Mouse (Mus musculus): ENCODE results near the gene Clybl. TPM values are rescaled to one million over a fixed set of nuclear protein-coding genes. Genes with fewer than 3 reads are reported as not detected.

Clybl gene
- polyA plus RNA-seq, 1 experiment, result 1.0 TPM

- TF ChIP-seq GATA1 (IDR thresholded peaks at IDR 0.05; ENCODE audit: low read length) (no peak), TAL1 (IDR thresholded peaks at IDR 0.05; ENCODE audit: low read length) (no peak)
- no peaks in the 10 kb centered on the region for H3K9me3 ChIP-seq (ENCODE audit: control insufficient read depth, low read length)
- H3K36me3 ChIP-seq (ENCODE audit: control insufficient read depth), result no peaks in the 10 kb centered on the region
- no peak overlapping the region for H3K4me3 ChIP-seq (replicated peaks)
- no peaks in the 10 kb centered on the region; the same call in 1 of the 2 replicates for H3K27me3 ChIP-seq (ENCODE audit: control insufficient read depth)
- no peaks in the 10 kb centered on the region; the same call in 1 of the 2 replicates for H3K4me1 ChIP-seq (ENCODE audit: control insufficient read depth)
Measured at GRCm38 (mm10) chr14:122168912-122169311, 12.6 kb upstream of the Clybl start.

- Histone ChIP-seq H3K9me3 (ENCODE audit: control insufficient read depth, low read length) (no peaks in the 10 kb centered on the region), H3K4me1 (ENCODE audit: control insufficient read depth) (no peaks in the 10 kb centered on the region; the same call in 1 of the 2 replicates), H3K4me3 (replicated peaks) (no peak overlapping the region), H3K27me3 (ENCODE audit: control insufficient read depth) (no peaks in the 10 kb centered on the region; the same call in 1 of the 2 replicates), H3K36me3 (ENCODE audit: control insufficient read depth) (no peaks in the 10 kb centered on the region)
- TF ChIP-seq TAL1 (IDR thresholded peaks at IDR 0.05; ENCODE audit: low read length) (no peak), GATA1 (IDR thresholded peaks at IDR 0.05; ENCODE audit: low read length) (no peak)
Measured at GRCm38 (mm10) chr14:122170202-122170781, 11.2 kb upstream of the Clybl start.

- Histone ChIP-seq H3K4me1 (ENCODE audit: control insufficient read depth) (no peaks in the 10 kb centered on the region; the same call in 1 of the 2 replicates), H3K36me3 (ENCODE audit: control insufficient read depth) (no peaks in the 10 kb centered on the region), H3K9me3 (ENCODE audit: control insufficient read depth, low read length) (no peaks in the 10 kb centered on the region), H3K4me3 (replicated peaks) (no peak overlapping the region), H3K27me3 (ENCODE audit: control insufficient read depth) (no peaks in the 10 kb centered on the region; the same call in 1 of the 2 replicates)
- no peak for TF ChIP-seq TAL1 (IDR thresholded peaks at IDR 0.05; ENCODE audit: low read length)
- no peak for TF ChIP-seq GATA1 (IDR thresholded peaks at IDR 0.05; ENCODE audit: low read length)
Measured at GRCm38 (mm10) chr14:122171031-122171430, 10.5 kb upstream of the Clybl start.

- Histone ChIP-seq H3K36me3 (ENCODE audit: control insufficient read depth) (no peaks in the 10 kb centered on the region), H3K9me3 (ENCODE audit: control insufficient read depth, low read length) (no peaks in the 10 kb centered on the region), H3K4me1 (ENCODE audit: control insufficient read depth) (peaks cover 12% of the 10 kb centered on the region), H3K4me3 (replicated peaks) (no peak overlapping the region), H3K27me3 (ENCODE audit: control insufficient read depth) (no peaks in the 10 kb centered on the region)
- TF ChIP-seq GATA1 (IDR thresholded peaks at IDR 0.05; ENCODE audit: low read length), result no peak
- TF ChIP-seq TAL1 (IDR thresholded peaks at IDR 0.05; ENCODE audit: low read length), result no peak
Measured at GRCm38 (mm10) chr14:122176263-122176798, 5.2 kb upstream of the Clybl start.

- Histone ChIP-seq H3K9me3 (ENCODE audit: control insufficient read depth, low read length) (no peaks in the 10 kb centered on the region), H3K36me3 (ENCODE audit: control insufficient read depth) (no peaks in the 10 kb centered on the region; the same call in 1 of the 2 replicates), H3K27me3 (ENCODE audit: control insufficient read depth) (no peaks in the 10 kb centered on the region), H3K4me3 (replicated peaks) (no peak overlapping the region), H3K4me1 (ENCODE audit: control insufficient read depth) (peaks cover 41% of the 10 kb centered on the region)
- TF ChIP-seq GATA1 (IDR thresholded peaks at IDR 0.05; ENCODE audit: low read length) (no peak), TAL1 (IDR thresholded peaks at IDR 0.05; ENCODE audit: low read length) (no peak)
Measured at GRCm38 (mm10) chr14:122179262-122179661, 2.2 kb upstream of the Clybl start.

GRCm38 (mm10) chr14:122181815-122182157, 282 bp downstream of the Clybl start:
- TF ChIP-seq TAL1 (IDR thresholded peaks at IDR 0.05; ENCODE audit: low read length) (no peak), GATA1 (IDR thresholded peaks at IDR 0.05; ENCODE audit: low read length) (no peak)
- Histone ChIP-seq H3K36me3 (ENCODE audit: control insufficient read depth) (no peaks in the 10 kb centered on the region; the same call in 1 of the 2 replicates), H3K4me3 (replicated peaks) (peak overlapping the region; percentile 90), H3K27me3 (ENCODE audit: control insufficient read depth) (no peaks in the 10 kb centered on the region), H3K4me1 (ENCODE audit: control insufficient read depth) (peaks cover 49% of the 10 kb centered on the region), H3K9me3 (ENCODE audit: control insufficient read depth, low read length) (no peaks in the 10 kb centered on the region)

- Histone ChIP-seq H3K4me1 (ENCODE audit: control insufficient read depth) (peaks cover 49% of the 10 kb centered on the region), H3K36me3 (ENCODE audit: control insufficient read depth) (no peaks in the 10 kb centered on the region; the same call in 1 of the 2 replicates), H3K4me3 (replicated peaks) (peak overlapping the region; percentile 90), H3K9me3 (ENCODE audit: control insufficient read depth, low read length) (no peaks in the 10 kb centered on the region), H3K27me3 (ENCODE audit: control insufficient read depth) (no peaks in the 10 kb centered on the region)
- no peak for TF ChIP-seq TAL1 (IDR thresholded peaks at IDR 0.05; ENCODE audit: low read length)
Measured at GRCm38 (mm10) chr14:122182220-122182619, 716 bp downstream of the Clybl start.

GRCm38 (mm10) chr14:122183974-122184373, 2.5 kb downstream of the Clybl start:
- no peak for TF ChIP-seq TAL1 (IDR thresholded peaks at IDR 0.05; ENCODE audit: low read length)
- TF ChIP-seq GATA1 (IDR thresholded peaks at IDR 0.05; ENCODE audit: low read length), result 0 out of 2 replicates have a peak, but pooled peaks have one; percentile 27
- Histone ChIP-seq H3K9me3 (ENCODE audit: control insufficient read depth, low read length) (no peaks in the 10 kb centered on the region), H3K4me1 (ENCODE audit: control insufficient read depth) (peaks cover 49% of the 10 kb centered on the region), H3K36me3 (ENCODE audit: control insufficient read depth) (no peaks in the 10 kb centered on the region; the same call in 1 of the 2 replicates), H3K27me3 (ENCODE audit: control insufficient read depth) (no peaks in the 10 kb centered on the region), H3K4me3 (replicated peaks) (peak overlapping the region; percentile 50)

GRCm38 (mm10) chr14:122188250-122188649, 6.7 kb downstream of the Clybl start:
- H3K27me3 ChIP-seq (ENCODE audit: control insufficient read depth), result no peaks in the 10 kb centered on the region
- no peaks in the 10 kb centered on the region; the same call in 1 of the 2 replicates for H3K36me3 ChIP-seq (ENCODE audit: control insufficient read depth)
- TF ChIP-seq TAL1 (IDR thresholded peaks at IDR 0.05; ENCODE audit: low read length) (no peak), GATA1 (IDR thresholded peaks at IDR 0.05; ENCODE audit: low read length) (no peak)
- no peak overlapping the region for H3K4me3 ChIP-seq (replicated peaks)
- peaks cover 18% of the 10 kb centered on the region for H3K4me1 ChIP-seq (ENCODE audit: control insufficient read depth)
- H3K9me3 ChIP-seq (ENCODE audit: control insufficient read depth, low read length), result no peaks in the 10 kb centered on the region

Data from erythroblast, embryonic 14.5 days (primary cell).